Mouse (Mus musculus) MEL (cell line): ENCODE results near the gene Olfr1104. TPM values are rescaled to one million over a fixed set of nuclear protein-coding genes. Genes with fewer than 3 reads are reported as not detected.

ENCODE experiments used
- DNase-seq: peaks from one replicate; pipeline ENCODE4 v3.0.0; 2011; ENCODE audit warnings: low read depth, low spot score
- H3K27ac ChIP-seq: 2 replicates; pipeline ENCODE4 v1.5.1; 2012; ENCODE audit warnings: low read depth, mild to moderate bottlenecking, control low read depth, low read length, moderate library complexity; ENCODE audit not compliant: control insufficient read depth
- H3K27me3 ChIP-seq, 2 experiments: fragments of 150-350 bp in 1 of 2; sonication (generic) in 1 of 2; 2 replicates each; pipeline ENCODE4 v1.6.1; 2012; ENCODE audit warnings: low read length in 2 of 2, mild to moderate bottlenecking in 2 of 2, improper control_type of control experiment in 1 of 2, moderate library complexity in 1 of 2; ENCODE audit not compliant: insufficient read depth in 2 of 2, control insufficient read depth in 1 of 2
- H3K36me3 ChIP-seq, 2 experiments: 2 replicates each; pipeline ENCODE4 v1.6.1; 2012 to 2014; ENCODE audit warnings: low read length in 2 of 2, improper control_type of control experiment in 1 of 2, inconsistent platforms in 1 of 2, mild to moderate bottlenecking in 1 of 2; ENCODE audit not compliant: insufficient read depth in 2 of 2, control insufficient read depth in 1 of 2
- H3K4me1 ChIP-seq, 2 experiments: fragments of 150-350 bp in 1 of 2; sonication (generic) in 1 of 2; 2 replicates each; pipeline ENCODE4 v1.6.1; 2012; ENCODE audit warnings: low read length in 2 of 2, improper control_type of control experiment in 1 of 2, mild to moderate bottlenecking in 1 of 2; ENCODE audit not compliant: insufficient read depth in 2 of 2, control insufficient read depth in 1 of 2
- H3K4me3 ChIP-seq, 2 experiments: fragments of 150-350 bp in 1 of 2; sonication (generic) in 1 of 2; 2 replicates each; pipeline ENCODE4 v1.5.1; 2012; ENCODE audit warnings: low read depth in 2 of 2, low read length in 2 of 2, mild to moderate bottlenecking in 2 of 2, moderate library complexity in 2 of 2, control low read depth in 1 of 2, improper control_type of control experiment in 1 of 2; ENCODE audit not compliant: control insufficient read depth in 1 of 2, insufficient read depth in 1 of 2
- H3K79me2 ChIP-seq: 2 replicates; pipeline ENCODE4 v1.6.1; 2012; ENCODE audit warnings: mild to moderate bottlenecking, low read length, moderate library complexity; ENCODE audit not compliant: control insufficient read depth, poor library complexity, insufficient read depth
- H3K9ac ChIP-seq: 2 replicates; pipeline ENCODE4 v1.6.1; 2012; ENCODE audit warnings: low read depth, mild to moderate bottlenecking, control low read depth, low read length, moderate library complexity; ENCODE audit not compliant: control insufficient read depth, poor library complexity, severe bottlenecking
- H3K9me3 ChIP-seq: fragments of 150-350 bp; sonication (generic); replicated peaks from 2 replicates; pipeline ENCODE4 v1.6.1; 2012; ENCODE audit warnings: mild to moderate bottlenecking, low read length, improper control_type of control experiment, moderate library complexity; ENCODE audit not compliant: insufficient read depth
- BHLHE40 ChIP-seq: IDR thresholded peaks from 2 replicates; pipeline ENCODE4 v1.6.1; 2012; ENCODE audit warnings: low read depth, mild to moderate bottlenecking, inconsistent platforms, low read length, improper control_type of control experiment, borderline replicate concordance
- CHD1 ChIP-seq: IDR thresholded peaks from 2 replicates; pipeline ENCODE4 v1.6.1; 2012; ENCODE audit warnings: low read depth, mild to moderate bottlenecking, inconsistent platforms, low read length, improper control_type of control experiment
- E2F4 ChIP-seq: IDR thresholded peaks from 2 replicates; pipeline ENCODE4 v1.6.1; 2011; ENCODE audit warnings: low read depth, low read length, improper control_type of control experiment, borderline replicate concordance
- ELF1 ChIP-seq: IDR thresholded peaks from 2 replicates; pipeline ENCODE4 v1.6.1; 2014; ENCODE audit warnings: low read depth, mild to moderate bottlenecking, inconsistent platforms, low read length, improper control_type of control experiment, moderate library complexity
- ETS1 ChIP-seq: IDR thresholded peaks from 2 replicates; pipeline ENCODE4 v1.6.1; 2012; ENCODE audit warnings: low read depth, mild to moderate bottlenecking, inconsistent platforms, low read length, improper control_type of control experiment, moderate library complexity
- GABPA ChIP-seq: IDR thresholded peaks from 2 replicates; pipeline ENCODE4 v1.6.1; 2012; ENCODE audit warnings: low read depth, mild to moderate bottlenecking, inconsistent platforms, low read length, improper control_type of control experiment, moderate library complexity
- GATA1 ChIP-seq: IDR thresholded peaks from 2 replicates; pipeline ENCODE4 v1.6.1; 2011; ENCODE audit warnings: low read depth, low read length, improper control_type of control experiment
- JUND ChIP-seq: IDR thresholded peaks from 2 replicates; pipeline ENCODE4 v1.6.1; 2011; ENCODE audit warnings: low read depth, mild to moderate bottlenecking, improper control_type of control experiment, low read length
- MAZ ChIP-seq: IDR thresholded peaks from 2 replicates; pipeline ENCODE4 v1.6.1; 2012; ENCODE audit warnings: low read depth, mild to moderate bottlenecking, inconsistent platforms, low read length, improper control_type of control experiment
- MEF2A ChIP-seq: IDR thresholded peaks from 2 replicates; pipeline ENCODE4 v1.6.1; 2014; ENCODE audit warnings: low read depth, mild to moderate bottlenecking, inconsistent platforms, low read length, improper control_type of control experiment; ENCODE audit not compliant: poor library complexity, insufficient replicate concordance, severe bottlenecking; ENCODE audit errors: extremely low read depth
- MYB ChIP-seq: IDR thresholded peaks from 2 replicates; pipeline ENCODE4 v1.6.1; 2011; ENCODE audit warnings: mild to moderate bottlenecking, low read depth, low read length, improper control_type of control experiment
- MYC ChIP-seq: IDR thresholded peaks from 2 replicates; pipeline ENCODE4 v1.6.1; 2011; ENCODE audit warnings: low read depth, mild to moderate bottlenecking, low read length, improper control_type of control experiment, moderate library complexity
- POLR2AphosphoS5 ChIP-seq: IDR thresholded peaks from 2 replicates; pipeline ENCODE4 v1.6.1; 2012; ENCODE audit warnings: low read depth, borderline replicate concordance, mild to moderate bottlenecking, inconsistent platforms, low read length, moderate library complexity, mixed read lengths
- RAD21 ChIP-seq: IDR thresholded peaks from 2 replicates; pipeline ENCODE4 v1.6.1; 2011; ENCODE audit warnings: mild to moderate bottlenecking, low read depth, low read length, improper control_type of control experiment
- SIN3A ChIP-seq: IDR thresholded peaks from 2 replicates; pipeline ENCODE4 v1.6.1; 2012; ENCODE audit warnings: low read length, improper control_type of control experiment, inconsistent platforms
- SMC3 ChIP-seq: IDR thresholded peaks from 2 replicates; pipeline ENCODE4 v1.6.1; 2011; ENCODE audit warnings: low read depth, low read length, improper control_type of control experiment
- TAL1 ChIP-seq: IDR thresholded peaks from 2 replicates; pipeline ENCODE4 v1.6.1; 2012; ENCODE audit warnings: mild to moderate bottlenecking, inconsistent platforms, low read length, moderate library complexity, mixed read lengths
- TCF12 ChIP-seq: IDR thresholded peaks from 2 replicates; pipeline ENCODE4 v1.6.1; 2014; ENCODE audit warnings: low read depth, mild to moderate bottlenecking, inconsistent platforms, low read length, improper control_type of control experiment, moderate library complexity
- polyA plus RNA-seq, 2 experiments: library from polyadenylated mRNA; stranded (reverse) in 1 of 2; unstranded in 1 of 2; fragments of >175 nt in 1 of 2; fragments of >200 nt in 1 of 2; gene quantifications; 2 replicates each; pipeline versions ENCODE4 v1.2.1 to v1.2.4; 2012; ENCODE audit warnings: low replicate concordance in 2 of 2, low read depth in 1 of 2; ENCODE audit not compliant: insufficient read length in 2 of 2, insufficient read depth in 1 of 2, missing spikeins in 1 of 2
- total RNA-seq: library from RNA; depleted of rRNA; stranded (reverse); fragments of 300-350 nt; gene quantifications from 2 replicates; pipeline ENCODE4 v1.2.3, GENCODE M21; 2012; rRNA removed

The Olfr1104 gene
- total RNA-seq (not detected in 2 replicates), polyA plus RNA-seq (not detected)

DNA sequence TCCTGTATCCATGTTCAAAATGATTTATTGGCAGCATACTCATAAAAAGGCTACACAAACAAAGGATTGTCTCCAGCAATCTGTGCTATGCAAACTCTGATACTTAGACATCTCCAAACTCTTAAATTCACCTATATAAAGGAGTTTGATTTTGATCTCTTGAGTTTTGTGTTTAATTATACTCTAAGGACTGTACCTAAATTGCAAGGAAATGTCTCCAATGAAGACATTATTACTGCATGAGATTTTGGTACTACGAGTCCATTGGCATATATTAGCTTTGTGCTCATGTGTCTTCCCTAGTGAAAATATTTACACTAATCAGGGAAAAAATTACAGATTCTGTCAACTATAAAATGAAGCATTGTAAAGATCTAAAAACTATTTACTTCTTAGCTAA, at the start of gene Olfr1104:
Gene Olfr1104, minus strand, starts transcription at position 101 of the 400 bp plus-strand sequence.
- Histone ChIP-seq H3K9me3 (no peaks in the 10 kb centered on the region), H3K79me2 (no peaks in the 10 kb centered on the region), H3K9ac (no peak within 1 kb of the TSS), H3K27me3 (no peaks in the 10 kb centered on the region), H3K4me3 (no peak within 1 kb of the TSS), H3K27ac (no peak within 1 kb of the TSS), H3K4me1 (no peaks in the 10 kb centered on the region), H3K36me3 (no peaks in the 10 kb centered on the region)
- TF ChIP-seq ETS1, result no peak
- TF ChIP-seq ELF1, result no peak
- no peak for TF ChIP-seq JUND
- TF ChIP-seq MEF2A, result no peak
- TF ChIP-seq RAD21, result no peak
- no peak for DNase-seq

DNA sequence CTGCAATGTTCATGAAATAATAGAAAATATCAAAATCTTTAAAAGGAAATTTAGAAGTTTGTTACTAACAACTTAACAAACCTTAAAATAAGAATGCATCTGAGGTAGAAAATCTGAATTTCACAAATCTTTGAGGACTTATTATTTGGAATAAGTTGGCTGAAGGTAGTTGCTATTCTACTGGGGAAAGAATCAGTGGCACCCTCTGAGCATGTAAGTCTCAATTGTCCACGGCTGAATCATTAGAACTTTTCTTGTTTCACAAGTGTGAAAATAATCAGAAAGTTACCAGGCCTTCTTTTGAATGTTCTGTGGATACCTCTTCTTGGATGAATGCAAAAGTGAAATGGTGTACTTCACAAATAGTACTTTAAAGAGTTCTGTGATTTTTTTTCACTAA, 48.8 kb upstream of the Olfr1104 start, which contains the start of gene Olfr1107:
Gene Olfr1107, minus strand, starts transcription at position 101 of the 400 bp plus-strand sequence.
- H3K36me3 ChIP-seq, result no peaks in the 10 kb centered on the region
- no peaks in the 10 kb centered on the region for H3K79me2 ChIP-seq
- H3K4me3 ChIP-seq, result no peak within 1 kb of the TSS
- H3K9me3 ChIP-seq, result no peaks in the 10 kb centered on the region
- H3K9ac ChIP-seq, result no peak within 1 kb of the TSS
- H3K27ac ChIP-seq, result no peak within 1 kb of the TSS
- H3K4me1 ChIP-seq, result no peaks in the 10 kb centered on the region
- DNase-seq, result no peak
- TF ChIP-seq POLR2AphosphoS5, result no peak
- no peak for TF ChIP-seq RAD21
- TF ChIP-seq TAL1, result no peak
- no peak for TF ChIP-seq E2F4
- no peak for TF ChIP-seq SIN3A
- TF ChIP-seq CHD1, result no peak
- TF ChIP-seq MYC, result no peak
- TF ChIP-seq MEF2A, result no peak
- TF ChIP-seq MAZ, result no peak
- TF ChIP-seq ETS1, result no peak
- TF ChIP-seq BHLHE40, result no peak
- TF ChIP-seq GATA1, result no peak
- TF ChIP-seq GABPA, result no peak
- no peak for TF ChIP-seq TCF12
- TF ChIP-seq MYB, result no peak
- TF ChIP-seq SMC3, result no peak
- no peaks in the 10 kb centered on the region for H3K27me3 ChIP-seq
